Mouse (Mus musculus) v-Abl transformed pro-B cells (cell line): ENCODE data around the gene 1700056E22Rik.

Experiments
- in situ Hi-C, 2 experiments: fragments of 400-800 bp; cut with MboI; formaldehyde crosslinking; loops; one replicate each; pipeline ENCODE4 v1.15.1; 2025; ENCODE audit not compliant: unreplicated experiment in 2 of 2

Gene 1700056E22Rik

GRCm38 (mm10) chr1:184030070-184030802 is 3.9 kb downstream of the 1700056E22Rik start:
- in situ Hi-C loops: loop anchor here (5.0 to 25.0 kb wide), 7 partner anchors 48 to 1182 kb away; partner anchors contain the start of genes Hlx (in 1 of the 2) and Rab3gap2 (in 1 of the 2)

- in situ Hi-C loops: loop anchor here in 1 of 2 experiments (25.0 kb wide), 1 partner anchor 1185 kb away; the partner anchor contains the start of gene Rab3gap2
Observed at GRCm38 (mm10) chr1:184027039-184027438, 7.1 kb downstream of the 1700056E22Rik start.

- in situ Hi-C loops: loop anchor here in 1 of 2 experiments (25.0 kb wide), 1 partner anchor 1187 kb away; the partner anchor contains the start of gene Rab3gap2
Observed at GRCm38 (mm10) chr1:184025079-184025478, 9.0 kb downstream of the 1700056E22Rik start.

GRCm38 (mm10) chr1:184024631-184025030 is 9.5 kb downstream of the 1700056E22Rik start:
- in situ Hi-C loops: loop anchor here in 1 of 2 experiments (25.0 kb wide), 1 partner anchor 1188 kb away; the partner anchor contains the start of gene Rab3gap2

- in situ Hi-C loops: no loop called here
Observed at GRCm38 (mm10) chr1:184023971-184024370, 10.1 kb downstream of the 1700056E22Rik start.

GRCm38 (mm10) chr1:184019722-184020107 is 14.4 kb downstream of the 1700056E22Rik start:
- in situ Hi-C loops: no loop called here

GRCm38 (mm10) chr1:184019042-184019721 is 14.9 kb downstream of the 1700056E22Rik start:
- in situ Hi-C loops: no loop called here

GRCm38 (mm10) chr1:184017606-184018005 is 16.5 kb downstream of the 1700056E22Rik start:
- in situ Hi-C loops: no loop called here

GRCm38 (mm10) chr1:184015995-184016730 is 17.9 kb downstream of the 1700056E22Rik start:
- in situ Hi-C loops: no loop called here

GRCm38 (mm10) chr1:184014091-184014490 is 20.0 kb downstream of the 1700056E22Rik start:
- in situ Hi-C loops: no loop called here

- in situ Hi-C loops: no loop called here
Observed at GRCm38 (mm10) chr1:184013106-184013505, 21.0 kb downstream of the 1700056E22Rik start, which contains the start of gene Dusp10. Gene Dusp10 (plus strand): TSS chr1:184013302.

- in situ Hi-C loops: no loop called here
Observed at GRCm38 (mm10) chr1:184011311-184011710, 22.8 kb downstream of the 1700056E22Rik start.

GRCm38 (mm10) chr1:184006086-184006485 is 28.0 kb downstream of the 1700056E22Rik start:
- in situ Hi-C loops: no loop called here

GRCm38 (mm10) chr1:184005315-184006058 is 28.6 kb downstream of the 1700056E22Rik start:
- in situ Hi-C loops: no loop called here

GRCm38 (mm10) chr1:184004311-184004710 is 29.8 kb downstream of the 1700056E22Rik start:
- in situ Hi-C loops: no loop called here

- in situ Hi-C loops: no loop called here
Observed at GRCm38 (mm10) chr1:184002470-184002869, 31.6 kb downstream of the 1700056E22Rik start.

- in situ Hi-C loops: no loop called here
Observed at GRCm38 (mm10) chr1:183997207-183997606, 36.9 kb downstream of the 1700056E22Rik start.

GRCm38 (mm10) chr1:183991921-183992320 is 42.2 kb downstream of the 1700056E22Rik start:
- in situ Hi-C loops: no loop called here

GRCm38 (mm10) chr1:183987711-183988245 is 46.3 kb downstream of the 1700056E22Rik start:
- in situ Hi-C loops: no loop called here
